Mouse (Mus musculus): Measurements from ENCODE around the gene Rxrg. TPM values are rescaled to one million over a fixed set of nuclear protein-coding genes. Genes with fewer than 3 reads are reported as not detected.

Gene Rxrg
- total RNA-seq, 2 experiments from 2014 or later: 19.2 to 28.1 TPM

DNA sequence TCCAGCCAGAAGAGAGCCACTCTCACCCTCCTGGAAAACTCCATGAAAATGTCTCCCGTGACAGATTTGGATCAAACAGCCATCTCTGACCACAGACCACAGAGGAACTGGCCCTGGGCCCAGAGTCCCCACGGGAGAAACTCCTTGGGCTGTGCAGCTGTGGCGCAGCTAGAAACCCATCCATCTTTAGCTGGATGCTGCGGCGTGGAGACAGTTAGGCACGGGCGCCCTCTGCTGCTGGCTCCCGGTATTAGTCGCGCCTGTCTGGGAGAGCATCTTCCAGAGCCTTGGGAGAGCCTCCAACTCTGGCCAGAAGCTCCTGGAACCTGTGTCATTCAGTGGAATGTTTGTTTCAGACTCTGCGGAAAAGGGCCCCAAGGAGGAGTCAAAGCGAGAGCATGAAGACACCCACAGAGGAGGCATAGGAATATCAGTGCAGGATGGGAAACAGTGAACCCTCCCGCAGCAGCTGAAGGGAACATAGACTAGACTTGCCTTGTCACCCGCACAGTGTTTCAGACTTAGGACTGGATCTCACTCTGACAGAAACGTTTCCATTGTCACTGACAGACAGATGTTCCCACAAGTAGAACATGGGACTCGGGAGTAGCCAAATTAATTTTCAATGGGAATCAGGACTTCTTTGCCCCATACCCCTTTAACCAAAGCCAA lies 46.8 kb downstream of the Rxrg start:
- peak; percentile 94 for DNase-seq

DNA sequence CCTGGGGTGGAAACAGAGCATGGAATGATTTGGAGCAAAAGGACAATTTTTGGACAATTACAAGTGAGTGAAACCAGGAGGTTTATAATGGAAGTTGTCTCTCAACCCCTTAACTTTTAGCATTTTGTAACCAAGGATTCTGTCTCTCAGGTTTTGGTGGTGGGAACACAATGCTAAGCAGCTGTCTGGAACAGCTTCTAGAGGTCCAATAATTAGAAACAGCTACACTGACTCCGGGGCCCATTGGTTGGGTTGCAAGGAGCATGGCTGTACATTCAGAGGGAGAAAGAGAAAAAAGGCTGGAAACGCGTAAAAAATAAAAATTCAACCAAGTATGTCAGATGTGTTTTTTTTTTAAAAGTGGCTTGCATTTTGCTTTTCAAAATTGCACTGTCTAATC lies 50.5 kb downstream of the Rxrg start:
- DNase-seq: no peak

GRCm38 (mm10) chr1:167649122-167649633 lies 51.0 kb downstream of the Rxrg start:
- peak; percentile 15 for DNase-seq

GRCm38 (mm10) chr1:167652336-167652735 lies 54.2 kb downstream of the Rxrg start:
- DNase-seq: no peak

DNA sequence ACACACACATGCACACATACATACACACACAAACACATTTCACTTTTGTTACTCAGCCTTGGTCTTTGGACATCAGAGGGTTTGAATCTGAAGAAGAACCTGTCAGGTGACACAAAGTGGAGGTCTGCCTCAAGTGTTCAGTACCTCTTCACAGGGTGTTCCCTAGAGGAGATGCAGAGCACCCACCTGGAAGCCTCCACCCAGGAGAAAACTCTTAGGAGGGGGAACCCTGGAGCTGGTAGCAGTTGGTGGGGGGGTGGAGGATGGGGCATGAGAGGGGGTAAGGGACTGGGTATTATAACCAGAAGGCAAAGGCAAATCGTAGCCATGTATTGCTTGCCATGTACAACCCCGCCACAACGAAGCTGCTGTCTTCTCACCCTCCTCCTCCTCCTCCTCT lies 60.9 kb downstream of the Rxrg start:
- no peak for DNase-seq

GRCm38 (mm10) chr1:167660521-167661101 lies 62.4 kb downstream of the Rxrg start:
- DNase-seq: peak; percentile 82

DNA sequence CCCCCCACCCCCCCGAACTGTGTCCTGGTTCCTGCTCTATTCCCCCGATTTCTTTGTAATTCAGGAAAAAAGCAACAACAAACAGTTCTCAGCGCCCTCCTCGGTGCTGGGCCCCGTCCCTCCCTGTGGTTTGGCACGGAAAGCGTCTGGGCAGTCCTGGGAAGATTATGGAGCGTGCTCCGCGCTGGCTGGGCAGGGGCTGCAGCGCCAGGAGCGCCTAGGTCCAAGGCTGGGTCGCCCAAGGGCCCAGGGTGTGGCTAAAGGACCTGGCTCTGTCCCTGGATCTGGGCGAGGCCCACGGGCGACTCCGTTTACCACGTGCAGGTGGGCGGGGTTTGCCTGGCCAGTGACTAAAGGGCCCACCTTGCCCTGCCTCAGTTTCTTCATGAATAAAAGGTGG lies 62.9 kb downstream of the Rxrg start:
- no peak for DNase-seq

DNA sequence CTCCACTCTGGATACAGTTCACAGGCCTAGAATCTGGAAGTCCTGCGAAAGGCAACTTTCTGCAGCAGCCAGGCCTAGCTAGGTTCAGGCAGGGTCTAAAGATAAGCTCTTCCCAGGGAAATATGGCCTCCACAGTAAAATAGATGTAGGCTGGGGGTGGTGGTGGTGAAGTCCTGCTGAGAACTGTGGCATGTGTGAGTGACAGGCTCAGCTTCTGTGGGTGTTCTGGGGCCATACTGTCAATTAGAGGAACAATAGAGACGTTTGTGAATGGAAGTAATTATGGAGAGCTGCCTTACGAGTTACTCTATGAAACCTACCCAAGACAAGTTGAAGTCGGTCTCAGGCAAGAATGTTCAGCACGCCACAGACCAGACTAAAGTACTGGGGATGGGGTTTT lies 65.0 kb downstream of the Rxrg start:
- DNase-seq: no peak

DNA sequence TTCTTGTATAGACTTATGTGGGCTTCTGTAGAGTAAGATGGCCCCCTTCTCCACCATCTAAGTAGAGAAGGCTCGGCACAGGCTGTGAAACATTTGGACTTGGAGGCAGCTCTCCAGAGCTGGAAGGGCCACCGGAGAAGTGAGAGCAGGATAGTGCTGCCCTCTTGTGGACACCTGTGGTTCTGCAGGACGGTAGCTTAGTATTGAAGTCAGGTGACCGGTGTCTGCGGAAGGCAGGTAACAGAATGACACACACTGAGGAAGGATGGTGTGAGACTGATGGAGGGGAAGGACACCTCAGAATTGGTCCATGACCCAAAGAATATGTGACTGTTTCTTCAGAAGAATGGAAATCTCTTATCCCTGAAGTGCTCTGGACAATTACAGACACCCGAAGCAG lies 71.6 kb downstream of the Rxrg start:
- DNase-seq: peak; percentile 72

GRCm38 (mm10) chr1:167672433-167672987 lies 74.3 kb downstream of the Rxrg start:
- no peak for DNase-seq

GRCm38 (mm10) chr1:167679061-167679460 lies 80.9 kb downstream of the Rxrg start:
- DNase-seq: no peak

DNA sequence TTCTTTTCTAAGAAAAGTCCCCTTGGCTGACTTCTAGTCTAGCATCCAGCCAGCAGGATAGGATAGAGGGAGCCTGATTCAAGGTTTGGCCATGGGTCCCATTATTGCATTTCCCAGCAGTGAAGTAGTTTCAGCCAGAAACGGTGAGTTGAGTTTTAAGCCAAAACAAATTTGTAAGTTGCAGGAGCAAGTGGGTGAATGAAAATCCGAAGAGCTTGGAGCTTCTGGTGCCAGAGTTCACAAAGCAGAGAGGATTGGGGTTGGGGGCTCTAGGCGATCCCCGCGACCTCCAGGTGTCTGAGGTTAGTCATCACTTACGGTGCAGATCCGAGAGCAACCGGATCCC lies 89.8 kb downstream of the Rxrg start:
- no peak for DNase-seq

DNA sequence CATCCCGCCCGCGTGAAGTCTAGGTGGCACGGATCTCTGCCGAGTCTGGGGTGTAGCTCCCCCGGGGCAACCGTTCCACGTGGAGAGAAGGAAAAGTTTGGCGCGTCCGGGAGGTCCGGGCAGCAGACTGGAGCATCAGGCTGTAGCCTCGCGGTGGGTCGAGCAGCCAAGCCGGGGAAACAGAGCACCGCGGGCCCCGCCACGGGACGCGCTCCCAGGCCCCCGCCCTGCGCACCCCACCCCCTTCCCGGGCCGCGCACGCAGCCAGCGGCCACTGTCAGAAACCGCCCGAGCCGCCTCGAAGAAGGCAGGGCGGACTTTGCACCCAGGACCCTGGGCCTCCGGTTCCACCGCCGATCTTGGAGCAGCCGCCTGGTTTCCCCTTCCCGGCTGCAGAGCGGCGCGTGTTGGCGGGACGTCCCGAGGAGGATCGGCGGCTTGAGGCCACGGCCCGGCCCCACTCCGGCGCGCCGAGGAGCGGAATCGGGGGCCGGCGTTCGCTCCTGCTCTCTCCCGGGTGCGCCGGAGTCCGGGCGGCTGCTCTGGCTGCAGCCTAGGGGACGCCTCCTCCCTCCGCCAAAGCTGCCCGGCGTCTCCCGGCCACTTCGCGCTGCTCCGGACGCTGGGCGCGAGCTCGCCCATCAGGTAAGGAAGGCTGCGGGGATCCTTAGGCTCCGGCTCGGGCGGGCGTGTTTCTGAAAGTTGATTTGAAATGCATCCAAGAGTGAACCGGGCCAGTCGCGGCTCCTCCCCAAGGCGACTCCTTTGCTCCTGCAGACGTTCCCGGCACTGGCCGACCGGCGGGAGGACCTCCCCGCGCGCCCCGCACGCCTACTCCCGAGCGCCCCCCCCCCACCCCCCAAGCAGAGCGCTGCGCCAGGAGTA lies 90.4 kb downstream of the Rxrg start:
- peak; percentile 51 for DNase-seq

DNA sequence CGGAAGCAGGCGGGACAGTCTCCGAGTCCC lies 90.9 kb downstream of the Rxrg start, which contains the start of gene Lmx1a:
Gene Lmx1a (plus strand): TSS at position 6 of the 30 bp plus-strand sequence.
- no peak for DNase-seq

Other genes starting within 250 kb of the Rxrg start
- 10 to 100 TPM; 63.5 to 65.6 TPM for gene Aldh9a1, start 248.4 kb upstream of the Rxrg start, total RNA-seq (2021)
- 10 to 100 TPM; 63.5 to 71.5 TPM for gene Mgst3, start 204.5 kb upstream of the Rxrg start, total RNA-seq (2021)
- under 1 TPM; 0.27 to 0.69 TPM for gene Lrrc52, start 131.6 kb upstream of the Rxrg start, total RNA-seq (2021)
- gene Lmx1a, start 90.9 kb downstream of the Rxrg start, total RNA-seq (2021): under 1 TPM; 0.15 to 0.21 TPM

All from adrenal gland, postnatal 10 days (tissue).